8 mouse cellular contexts compared by ENCODE assay signal in the genomic region with DNA sequence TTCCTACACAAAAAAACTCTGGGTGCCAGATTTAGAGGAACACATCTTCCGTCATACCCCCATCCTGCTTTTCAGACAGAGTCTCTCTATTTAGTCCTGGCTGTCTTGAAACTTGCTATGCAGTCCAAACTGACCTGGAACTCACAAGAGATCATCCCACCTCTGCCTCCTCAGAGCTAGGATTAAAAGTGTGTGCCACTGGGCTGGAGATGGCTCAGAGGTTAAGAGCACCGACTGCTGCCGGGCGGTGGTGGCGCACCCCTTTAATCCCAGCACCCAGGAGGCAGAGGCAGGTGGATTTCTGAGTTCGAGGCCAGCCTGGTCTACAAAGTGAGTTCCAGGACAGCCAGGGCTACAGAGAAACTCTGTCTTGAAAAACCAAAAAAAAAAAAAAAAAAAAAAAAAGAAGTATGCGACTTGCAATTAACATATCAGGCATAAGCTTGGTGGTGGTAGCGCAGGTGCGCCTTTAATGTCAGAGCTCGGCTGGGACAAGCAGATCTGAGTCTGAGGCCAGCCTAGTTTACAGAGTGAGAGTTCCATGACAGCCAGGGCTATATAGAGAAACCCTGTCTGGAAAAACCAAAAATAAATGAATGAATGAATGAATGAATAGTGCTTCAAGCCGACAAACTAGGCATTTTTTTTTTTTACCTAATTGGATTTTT. TPM values are rescaled to one million over a fixed set of nuclear protein-coding genes. Genes with fewer than 3 reads are reported as not detected.
DNase-seq lines count a peak whose midpoint lies in the region; ATAC-seq and TF ChIP-seq lines count a peak whose summit lies in the region.

No protein-coding gene starts in this region.

- H3K9me3 ChIP-seq in intestine, postnatal 0 days (ENCODE audit: control insufficient read depth): no peaks in the 10 kb centered on the region
- no peaks in the 10 kb centered on the region for H3K9me3 ChIP-seq in neural tube, embryonic 15.5 days (replicated peaks)

- DNase-seq in CD4-positive, CD25-positive, alpha-beta regulatory T cell, adult 2 months (ENCODE audit: low read depth, low spot score): peak; percentile 50
- peak; percentile 11 for DNase-seq in retina, adult 2 months (ENCODE audit: low read depth, low spot score)
- DNase-seq in retina, embryonic 14.5 days (ENCODE audit: low spot score): no peak
- no peak for DNase-seq in left cerebral cortex, adult 18-20 months (ENCODE audit: low spot score in 2 of 2)
- no peak for DNase-seq in cerebellum, adult 9-10 months

- peak overlapping the region; percentile 94 for H3K4me3 ChIP-seq in intestine, postnatal 0 days (ENCODE audit: low read depth, low read length)
- H3K4me3 ChIP-seq in neural tube, embryonic 15.5 days (replicated peaks): peak overlapping the region; percentile 76

- peaks cover 5% of the 10 kb centered on the region; the same call in 1 of the 2 replicates for H3K4me1 ChIP-seq in intestine, postnatal 0 days (replicated peaks; ENCODE audit: control insufficient read depth, insufficient read depth, low read length)
- H3K4me1 ChIP-seq in neural tube, embryonic 15.5 days: peaks cover 38% of the 10 kb centered on the region

- H3K27ac ChIP-seq in intestine, postnatal 0 days (ENCODE audit: low read depth, low read length): no peak overlapping the region
- H3K27ac ChIP-seq in neural tube, embryonic 15.5 days (replicated peaks): no peak overlapping the region

- peak overlapping the region; percentile 82 for H3K9ac ChIP-seq in intestine, postnatal 0 days (ENCODE audit: low read depth, low read length)
- peak overlapping the region; percentile 68 for H3K9ac ChIP-seq in neural tube, embryonic 15.5 days (replicated peaks)

- peak overlapping the region; percentile 78 for H3K4me2 ChIP-seq in intestine, postnatal 0 days (replicated peaks; ENCODE audit: low read depth)
- peak overlapping the region; percentile 73 for H3K4me2 ChIP-seq in neural tube, embryonic 15.5 days

- peak; percentile 28 for TF ChIP-seq CTCF in intestine, postnatal 0 days (IDR thresholded peaks at IDR 0.05; ENCODE audit: low read depth)

- no peaks in the 10 kb centered on the region for H3K27me3 ChIP-seq in intestine, postnatal 0 days (replicated peaks; ENCODE audit: control insufficient read depth, insufficient read depth, low read length)
- no peaks in the 10 kb centered on the region for H3K27me3 ChIP-seq in neural tube, embryonic 15.5 days (replicated peaks)

- WGBS in intestine, postnatal 0 days: 20% methylated on average over 11 of the region's 11 CpGs
- WGBS in neural tube, embryonic 15.5 days: 25% methylated on average over 11 of the region's 11 CpGs

- no peak for ATAC-seq in CD4-positive, CD25-positive, alpha-beta regulatory T cell, adult 4 months
- ATAC-seq in intestine, postnatal 0 days: no peak
- ATAC-seq in neural tube, embryonic 15.5 days (ENCODE audit: low FRiP score): no peak

- 0 out of 2 replicates have a peak, but pooled peaks cover under 1% of the 10 kb centered on the region for H3K36me3 ChIP-seq in intestine, postnatal 0 days (ENCODE audit: control insufficient read depth, insufficient read depth)
- peaks cover 4% of the 10 kb centered on the region; the same call in 1 of the 2 replicates for H3K36me3 ChIP-seq in neural tube, embryonic 15.5 days

RNA-seq across cellular contexts. Expression of a gene that starts 1.4 kb away (rescaled TPM):
- polyA plus RNA-seq in CD4-positive, CD25-positive, alpha-beta regulatory T cell, adult 4 months (2017; shearing (Covaris generic)): 10 to 100 TPM; 11.8 to 17.9 TPM
- polyA plus RNA-seq in intestine, postnatal 0 days (2015; fragmentation: Nextera tagmentation; extraction: Ambion mirVana): 11.1 and 11.5 TPM in 2 replicates
- 34.1 and 39.8 TPM in 2 replicates for polyA plus RNA-seq in neural tube, embryonic 15.5 days (2015; fragmentation: Nextera tagmentation; extraction: Ambion mirVana)
- 10 to 100 TPM; 59.5 to 61.0 TPM for total RNA-seq in left cerebral cortex, adult 18-20 months (2021)

RNA-seq across cellular contexts. Expression of a gene that starts 34.8 kb away (rescaled TPM):
- 10 to 100 TPM; 52.6 to 53.7 TPM for polyA plus RNA-seq in CD4-positive, CD25-positive, alpha-beta regulatory T cell, adult 4 months (2017; shearing (Covaris generic))
- 14.7 and 15.3 TPM in 2 replicates for polyA plus RNA-seq in intestine, postnatal 0 days (2015; fragmentation: Nextera tagmentation; extraction: Ambion mirVana)
- polyA plus RNA-seq in neural tube, embryonic 15.5 days (2015; fragmentation: Nextera tagmentation; extraction: Ambion mirVana): 29.8 and 31.7 TPM in 2 replicates
- total RNA-seq in left cerebral cortex, adult 18-20 months (2021): 10 to 100 TPM; 30.3 to 31.1 TPM

Comparison
In these comparisons a context has a peak if more than half of its experiments do, and no peak if none do; other contexts are left out.
1. DNase-seq: peak in CD4-positive, CD25-positive, alpha-beta regulatory T cell, adult 2 months (single experiment) and retina, adult 2 months (single experiment); none in retina, embryonic 14.5 days (single experiment), left cerebral cortex, adult 18-20 months (0 of 2) and cerebellum, adult 9-10 months (single experiment).